Mouse (Mus musculus) testis, adult 2 months (tissue): ENCODE data around the gene BC117090. TPM values are rescaled to one million over a fixed set of nuclear protein-coding genes. Genes with fewer than 3 reads are reported as not detected.
"Not testable (repeated sequence)": the region's sequence is repeated elsewhere in the genome, so short reads cannot be mapped to it uniquely, and the experiment has no call there.

ENCODE experiments used
- H3K27ac ChIP-seq: fragments of 200-500 bp; 2 replicates; pipeline ENCODE4 v1.5.1; 2012; ENCODE audit warnings: low read depth, low read length; ENCODE audit not compliant: control insufficient read depth, insufficient read depth
- H3K27me3 ChIP-seq: fragments of 200-500 bp; 2 replicates; pipeline ENCODE4 v1.6.1; 2012; ENCODE audit warnings: mild to moderate bottlenecking, low read length, moderate library complexity; ENCODE audit not compliant: control insufficient read depth, insufficient read depth
- H3K36me3 ChIP-seq: fragments of 200-500 bp; 2 replicates; pipeline ENCODE4 v1.6.1; 2012; ENCODE audit warnings: mild to moderate bottlenecking, low read length; ENCODE audit not compliant: control insufficient read depth, insufficient read depth
- H3K4me1 ChIP-seq: fragments of 200-500 bp; 2 replicates; pipeline ENCODE4 v1.6.1; 2012; ENCODE audit warnings: low read length; ENCODE audit not compliant: control insufficient read depth, insufficient read depth
- H3K4me3 ChIP-seq: fragments of 200-500 bp; 2 replicates; pipeline ENCODE4 v1.5.1; 2012; ENCODE audit warnings: low read depth, mild to moderate bottlenecking, low read length, moderate library complexity, mixed read lengths; ENCODE audit not compliant: control insufficient read depth
- CTCF ChIP-seq: fragments of 200-500 bp; IDR thresholded peaks from 2 replicates; pipeline ENCODE4 v1.5.1; 2012; ENCODE audit warnings: low read depth, mild to moderate bottlenecking, inconsistent platforms, low read length, moderate library complexity; ENCODE audit not compliant: control insufficient read depth, insufficient read depth, insufficient replicate concordance
- POLR2A ChIP-seq: fragments of 200-500 bp; IDR thresholded peaks from 2 replicates; pipeline ENCODE4 v1.6.1; 2012; ENCODE audit warnings: low read depth, mild to moderate bottlenecking, inconsistent platforms, low read length, moderate library complexity; ENCODE audit not compliant: control insufficient read depth
- polyA plus RNA-seq: library from polyadenylated mRNA; depleted of rRNA; stranded (reverse); fragments of >200 nt; gene quantifications from 2 replicates; pipeline ENCODE4 v1.2.3, GENCODE M21; 2012; rRNA removed

BC117090 gene
- not detected in 2 replicates for polyA plus RNA-seq

DNA sequence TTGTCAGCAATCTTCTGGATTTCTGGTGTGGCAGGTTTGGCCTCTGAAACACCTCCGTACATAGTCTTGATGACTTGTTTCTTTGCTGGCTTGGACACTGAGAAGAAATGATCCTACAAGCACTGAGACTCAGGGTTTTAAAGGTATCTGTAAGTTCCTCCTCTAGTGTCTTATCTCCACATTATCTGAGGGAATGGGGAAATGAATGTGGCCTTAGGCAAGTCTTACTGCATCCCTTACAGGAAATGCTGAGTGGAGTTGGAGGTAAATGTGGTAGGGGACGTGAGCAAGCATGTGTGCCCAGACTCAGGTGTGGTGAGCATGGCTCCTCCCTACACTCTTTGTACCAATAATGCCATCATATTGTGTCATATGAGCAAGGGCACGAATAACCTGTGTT is at the start of gene BC117090:
TSS of gene BC117090 (minus strand) at position 101 of the 400 bp plus-strand sequence.
- Histone ChIP-seq H3K27me3 (no peaks in the 10 kb centered on the region), H3K4me3 (no peak within 1 kb of the TSS), H3K4me1 (no peaks in the 10 kb centered on the region), H3K36me3 (no peaks in the 10 kb centered on the region), H3K27ac (no peak within 1 kb of the TSS)
- no peak for TF ChIP-seq CTCF
- TF ChIP-seq POLR2A: no peak

GRCm38 (mm10) chr16:36367648-36368047 is 33.5 kb upstream of the BC117090 start, which contains the start of gene BC100530:
Gene BC100530 (minus strand): TSS chr16:36367748.
- not testable (repeated sequence) for H3K27ac ChIP-seq, H3K27me3 ChIP-seq

GRCm38 (mm10) chr16:36337171-36337570 is 3.0 kb upstream of the BC117090 start:
- no peaks in the 10 kb centered on the region for H3K4me1 ChIP-seq
- TF ChIP-seq CTCF: no peak
- TF ChIP-seq POLR2A: no peak
- H3K36me3 ChIP-seq: no peaks in the 10 kb centered on the region
- H3K27ac ChIP-seq: no peak overlapping the region
- H3K27me3 ChIP-seq: no peaks in the 10 kb centered on the region
- no peak overlapping the region for H3K4me3 ChIP-seq

More at GRCm38 (mm10) chr16:36367648-36368047, 33.5 kb upstream of the BC117090 start, which contains the start of gene BC100530:
- not testable (repeated sequence) for H3K36me3 ChIP-seq, H3K4me3 ChIP-seq, H3K4me1 ChIP-seq

DNA sequence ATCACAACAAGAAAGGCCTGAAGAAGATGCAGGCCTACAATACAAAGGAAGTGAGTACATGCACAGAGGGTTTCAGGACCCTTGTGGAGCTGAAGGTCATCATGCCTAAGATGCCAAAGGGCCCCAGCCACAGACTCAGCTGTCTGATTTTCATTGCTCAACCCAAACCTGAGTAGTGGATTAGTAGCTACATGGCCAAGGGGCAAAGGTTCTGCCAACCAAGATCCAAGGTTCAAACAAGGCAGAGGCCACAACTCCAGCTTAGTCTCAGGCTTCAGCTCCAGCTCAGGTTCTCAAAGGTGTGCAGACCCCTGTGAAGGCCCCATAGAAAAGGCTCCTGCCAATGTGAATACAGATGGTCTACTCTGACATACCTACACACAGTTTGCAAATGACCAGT is 14.8 kb downstream of the BC117090 start:
- no peaks in the 10 kb centered on the region for H3K36me3 ChIP-seq
- H3K27ac ChIP-seq: no peak overlapping the region
- TF ChIP-seq POLR2A: no peak
- TF ChIP-seq CTCF: no peak
- no peaks in the 10 kb centered on the region for H3K27me3 ChIP-seq
- H3K4me1 ChIP-seq: no peaks in the 10 kb centered on the region
- no peak overlapping the region for H3K4me3 ChIP-seq

GRCm38 (mm10) chr16:36316111-36316510 is 18.0 kb downstream of the BC117090 start:
- not testable (repeated sequence) for H3K36me3 ChIP-seq, H3K4me1 ChIP-seq, H3K27ac ChIP-seq, H3K4me3 ChIP-seq, H3K27me3 ChIP-seq

DNA sequence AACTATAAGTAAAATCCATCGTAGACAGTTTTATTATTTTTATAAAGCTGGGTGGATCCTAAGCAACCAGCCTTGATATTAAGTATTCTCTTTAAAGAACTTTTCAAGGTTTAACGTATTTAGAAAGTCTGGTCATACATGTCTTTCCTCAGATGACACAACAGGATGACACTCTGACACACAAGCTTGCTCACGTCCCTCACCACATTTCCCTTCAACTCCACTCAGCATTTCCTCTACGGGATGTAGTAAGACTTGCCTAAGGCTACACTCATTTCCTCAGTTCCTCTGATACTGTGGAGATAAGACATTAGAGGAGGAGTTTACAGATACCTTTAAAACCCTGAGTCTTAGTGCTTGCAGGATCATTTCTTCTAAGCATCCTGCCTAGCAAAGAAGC is 26.5 kb downstream of the BC117090 start:
- Histone ChIP-seq H3K4me3 (no peak overlapping the region), H3K36me3 (no peaks in the 10 kb centered on the region), H3K27ac (no peak overlapping the region), H3K27me3 (no peaks in the 10 kb centered on the region), H3K4me1 (no peaks in the 10 kb centered on the region)
- TF ChIP-seq POLR2A: no peak
- TF ChIP-seq CTCF: no peak

GRCm38 (mm10) chr16:36289140-36289539 is 45.0 kb downstream of the BC117090 start:
- no peak for TF ChIP-seq POLR2A
- no peak for TF ChIP-seq CTCF
- no peak overlapping the region for H3K4me3 ChIP-seq

DNA sequence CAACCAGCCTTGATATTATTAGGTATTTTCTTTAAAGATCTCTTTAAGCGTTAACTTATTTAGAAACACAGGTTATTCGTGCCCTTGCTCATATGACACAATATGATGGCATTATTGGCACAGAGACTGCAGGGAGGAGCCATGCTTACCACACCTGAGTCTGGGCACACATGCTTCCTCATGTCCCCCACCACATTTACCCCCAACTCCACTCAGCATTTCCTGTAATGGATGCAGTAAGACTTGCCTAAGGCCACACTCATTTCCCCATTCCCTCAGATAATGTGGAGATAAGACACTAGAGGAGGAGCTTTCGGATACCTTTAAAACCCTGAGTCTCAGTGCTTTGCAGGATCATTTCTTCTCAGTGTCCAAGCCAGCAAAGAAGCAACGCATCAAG is 57.3 kb downstream of the BC117090 start, which contains the start of gene Stfa1:
TSS of gene Stfa1 (plus strand) at position 156 of the 400 bp plus-strand sequence.
- H3K4me1 ChIP-seq, H3K27me3 ChIP-seq, H3K27ac ChIP-seq, H3K36me3 ChIP-seq, H3K4me3 ChIP-seq: not testable (repeated sequence)

More at GRCm38 (mm10) chr16:36289140-36289539, 45.0 kb downstream of the BC117090 start:
- Histone ChIP-seq H3K4me1 (no peaks in the 10 kb centered on the region), H3K27ac (no peak overlapping the region), H3K27me3 (no peaks in the 10 kb centered on the region), H3K36me3 (no peaks in the 10 kb centered on the region)

Other genes starting within 250 kb of the BC117090 start
- not detected in 2 replicates for gene Csta1, start 203.1 kb downstream of the BC117090 start, polyA plus RNA-seq
- gene Stfa2l1, start 177.5 kb downstream of the BC117090 start, polyA plus RNA-seq: 0.52 and 0.64 TPM in 2 replicates
- not detected in 2 replicates for gene Gm5483, start 150.1 kb downstream of the BC117090 start, polyA plus RNA-seq
- gene Gm5416, start 123.9 kb downstream of the BC117090 start, polyA plus RNA-seq: 2.2 TPM in 1 of 2 replicates, not detected in the other
- not detected in 2 replicates for gene 2010005H15Rik, start 112.9 kb downstream of the BC117090 start, polyA plus RNA-seq
- gene Stfa1, start 57.4 kb downstream of the BC117090 start, polyA plus RNA-seq: not detected in 2 replicates
- gene BC100530, start 33.4 kb upstream of the BC117090 start, polyA plus RNA-seq: not detected in 2 replicates
- gene Stfa2, start 74.1 kb upstream of the BC117090 start, polyA plus RNA-seq: not detected in 2 replicates
- gene Stfa3, start 121.1 kb upstream of the BC117090 start, polyA plus RNA-seq: not detected in 2 replicates
- gene Casr, start 227.8 kb upstream of the BC117090 start, polyA plus RNA-seq: 1.1 TPM in 2 replicates